Mouse (Mus musculus) heart, postnatal 0 days (tissue): ENCODE results near the gene Ell2. TPM values are rescaled to one million over a fixed set of nuclear protein-coding genes. Genes with fewer than 3 reads are reported as not detected.
"Not testable (repeated sequence)": the region's sequence is repeated elsewhere in the genome, so short reads cannot be mapped to it uniquely, and the experiment has no call there.

ENCODE experiments used
- ATAC-seq: fragments of 200-750 bp; cut with Nextera tagmentation; 2 replicates; pipeline ENCODE4 v1.8.0; 2017; ENCODE audit warnings: low read depth, moderate number of reproducible peaks, moderate library complexity; ENCODE audit not compliant: insufficient read depth
- DNase-seq: peaks from one replicate; pipeline ENCODE4 v3.0.0-alpha.2; 2016; ENCODE audit warnings: low spot score
- H3K27ac ChIP-seq: fragments of 300-500 bp; sonication (generic); 2 replicates; pipeline ENCODE4 v1.5.1; 2014; ENCODE audit warnings: low read depth, mild to moderate bottlenecking
- H3K27me3 ChIP-seq: fragments of 300-500 bp; sonication (generic); 2 replicates; pipeline ENCODE4 v1.6.1; 2014; ENCODE audit warnings: low read length, mixed read lengths; ENCODE audit not compliant: control insufficient read depth, insufficient read depth
- H3K36me3 ChIP-seq: fragments of 300-500 bp; sonication (generic); replicated peaks from 2 replicates; pipeline ENCODE4 v1.6.1; 2014; ENCODE audit warnings: low read length, mixed read lengths; ENCODE audit not compliant: control insufficient read depth, insufficient read depth
- H3K4me1 ChIP-seq: fragments of 300-500 bp; sonication (generic); 2 replicates; pipeline ENCODE4 v1.6.1; 2014; ENCODE audit warnings: antibody characterized with exemption; ENCODE audit not compliant: control insufficient read depth, insufficient read depth
- H3K4me2 ChIP-seq: fragments of 300-500 bp; sonication (generic); 2 replicates; pipeline ENCODE4 v1.6.1; 2014; ENCODE audit warnings: low read depth, mild to moderate bottlenecking, low read length, moderate library complexity
- H3K4me3 ChIP-seq: fragments of 300-500 bp; sonication (generic); 2 replicates; pipeline ENCODE4 v1.5.1; 2014; ENCODE audit warnings: low read depth, low read length
- H3K9ac ChIP-seq: fragments of 300-500 bp; sonication (generic); replicated peaks from 2 replicates; pipeline ENCODE4 v1.6.1; 2014; ENCODE audit warnings: low read depth, low read length, mixed read lengths
- H3K9me3 ChIP-seq: fragments of 300-500 bp; sonication (generic); replicated peaks from 2 replicates; pipeline ENCODE4 v1.6.1; 2016; ENCODE audit warnings: low read length; ENCODE audit not compliant: control insufficient read depth
- CTCF ChIP-seq: IDR thresholded peaks from 2 replicates; pipeline ENCODE4 v1.5.1; 2016; ENCODE audit warnings: antibody characterized with exemption, control low read depth, low read depth
- EP300 ChIP-seq: IDR thresholded peaks from 2 replicates; pipeline ENCODE4 v1.6.1; 2016; ENCODE audit warnings: antibody characterized with exemption, low read depth
- WGBS: fragments of 180-500 bp; shearing (Covaris S2); extraction: QIAGEN DNeasy Blood & Tissue Kit; methylation state at CpG from one replicate; pipeline ENCODE4 v1.1.7; 2014; 5-methylcytosine and 5-hydroxymethylcytosine counted together
- polyA plus RNA-seq: library from polyadenylated mRNA; unstranded; fragments of >200 nt; fragmentation: Nextera tagmentation; extraction: Ambion mirVana; gene quantifications from 2 replicates; pipeline ENCODE4 v1.2.1, GENCODE M21; 2015
- total RNA-seq: library from RNA; depleted of rRNA; stranded (reverse); fragments of >200 nt; gene quantifications from 2 replicates; pipeline ENCODE4 v1.2.3, GENCODE M21; 2014; ENCODE audit warnings: low replicate concordance

The Ell2 gene
- total and polyA plus RNA-seq, 2 experiments from 2014 or later = 2.5 to 2.9 TPM

DNA sequence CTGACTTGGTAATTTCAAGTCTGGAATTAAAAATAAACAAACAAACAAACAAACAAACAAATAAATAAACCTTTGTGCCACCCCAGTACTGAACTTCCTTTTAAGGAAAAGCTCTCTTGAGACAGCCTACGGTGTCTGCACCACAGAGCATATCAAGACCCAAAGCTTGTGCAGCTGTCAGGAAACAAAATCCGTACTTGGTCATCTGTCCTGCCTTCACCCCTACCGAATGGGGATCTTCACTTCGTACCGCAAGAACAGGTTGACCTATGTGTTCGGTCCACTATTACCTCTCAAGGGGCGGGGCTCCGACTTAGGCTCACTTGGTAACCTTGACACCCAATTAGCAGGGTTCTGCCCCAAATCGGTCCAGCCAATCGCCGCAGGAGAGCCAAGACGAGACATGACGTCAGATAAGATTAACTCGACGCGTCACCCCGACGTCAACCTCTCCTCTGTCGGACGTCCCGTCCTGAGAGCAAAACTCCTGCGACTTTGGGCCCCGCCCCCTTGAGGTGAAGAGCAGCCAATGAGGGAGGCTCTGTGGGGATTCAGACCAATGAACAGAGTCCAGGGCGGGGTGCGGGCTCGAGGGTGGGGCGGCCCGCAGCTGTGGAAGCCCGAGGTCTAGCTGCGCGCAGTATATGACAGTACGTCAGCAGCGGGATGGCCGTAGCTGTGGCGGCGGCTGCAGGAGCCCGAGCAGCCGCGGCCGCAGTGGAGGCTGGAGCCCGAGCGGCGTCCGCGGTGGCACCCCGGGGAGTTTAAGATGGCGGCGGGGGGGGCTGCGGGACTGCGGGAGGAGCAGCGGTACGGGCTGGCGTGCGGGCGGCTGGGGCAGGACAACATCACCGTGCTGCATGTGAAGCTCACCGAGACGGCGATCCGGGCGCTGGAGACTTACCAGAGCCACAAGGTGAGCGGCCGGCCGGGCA lies 592 bp downstream of the Ell2 start:
- no peaks in the 10 kb centered on the region for H3K27me3 ChIP-seq
- peak overlapping the region; percentile 63 for H3K9ac ChIP-seq
- DNase-seq (peak; percentile 96), ATAC-seq (peak; percentile 99)
- WGBS = 5% methylated on average over 56 of the region's 64 CpGs
- H3K4me1 ChIP-seq = no peaks in the 10 kb centered on the region; the same call in 1 of the 2 replicates
- peak overlapping the region; percentile 83 for H3K27ac ChIP-seq
- no peaks in the 10 kb centered on the region for H3K36me3 ChIP-seq
- no peak for TF ChIP-seq CTCF
- no peak for TF ChIP-seq EP300
- peak overlapping the region; percentile 74 for H3K4me3 ChIP-seq
- H3K9me3 ChIP-seq = no peaks in the 10 kb centered on the region
- peak overlapping the region; percentile 73 for H3K4me2 ChIP-seq

DNA sequence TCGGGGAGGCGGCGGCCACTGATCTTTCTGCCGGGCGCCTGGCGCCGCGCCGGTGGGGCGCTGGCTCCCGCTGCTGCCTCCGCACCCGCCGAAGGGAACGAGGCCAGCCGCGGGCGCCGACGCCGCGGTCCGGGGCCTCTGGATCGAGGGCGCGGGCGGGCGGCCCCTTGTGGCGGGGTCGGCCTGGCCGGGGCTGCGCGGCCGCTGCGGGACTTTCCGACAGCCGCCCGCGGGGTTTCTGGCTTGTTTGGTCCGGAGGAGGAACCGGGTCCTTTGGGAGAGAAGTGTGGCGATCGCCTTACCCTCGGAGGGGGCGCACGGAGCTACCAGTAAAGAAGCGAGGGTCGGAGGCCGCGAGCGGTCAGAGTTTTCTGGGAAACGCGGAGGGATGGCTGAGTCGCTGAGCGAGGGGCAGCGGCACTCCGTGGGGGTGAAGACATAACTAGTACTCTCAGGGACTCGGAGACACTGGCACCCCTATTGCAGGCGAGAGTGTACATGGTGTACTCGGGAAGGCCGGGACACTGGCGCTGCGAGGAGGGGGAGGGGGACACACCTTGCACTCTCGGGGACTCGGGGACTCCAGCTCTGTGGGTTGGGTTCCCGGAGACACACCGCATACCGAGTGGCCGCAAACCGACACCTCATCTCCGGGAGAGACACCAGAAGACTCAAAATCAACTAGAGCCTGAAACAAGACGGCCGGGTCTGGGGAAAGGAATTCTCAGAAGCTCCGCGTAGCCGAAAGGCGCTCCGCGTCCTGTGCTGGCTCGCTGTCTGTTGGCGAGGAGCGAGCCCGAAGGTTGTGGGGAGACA lies 1.5 kb downstream of the Ell2 start:
- peak overlapping the region; percentile 83 for H3K27ac ChIP-seq
- no peaks in the 10 kb centered on the region for H3K9me3 ChIP-seq
- WGBS = under 1% methylated on average over 76 of the region's 83 CpGs
- H3K9ac ChIP-seq = peak overlapping the region; percentile 63
- peak; percentile 68 for ATAC-seq
- no peaks in the 10 kb centered on the region for H3K36me3 ChIP-seq
- TF ChIP-seq CTCF (no peak), EP300 (no peak)
- H3K4me2 ChIP-seq = peak overlapping the region; percentile 73
- H3K4me3 ChIP-seq = peak overlapping the region; percentile 74
- peak; percentile 46 for DNase-seq
- H3K4me1 ChIP-seq = no peaks in the 10 kb centered on the region; the same call in 1 of the 2 replicates
- no peaks in the 10 kb centered on the region for H3K27me3 ChIP-seq

DNA sequence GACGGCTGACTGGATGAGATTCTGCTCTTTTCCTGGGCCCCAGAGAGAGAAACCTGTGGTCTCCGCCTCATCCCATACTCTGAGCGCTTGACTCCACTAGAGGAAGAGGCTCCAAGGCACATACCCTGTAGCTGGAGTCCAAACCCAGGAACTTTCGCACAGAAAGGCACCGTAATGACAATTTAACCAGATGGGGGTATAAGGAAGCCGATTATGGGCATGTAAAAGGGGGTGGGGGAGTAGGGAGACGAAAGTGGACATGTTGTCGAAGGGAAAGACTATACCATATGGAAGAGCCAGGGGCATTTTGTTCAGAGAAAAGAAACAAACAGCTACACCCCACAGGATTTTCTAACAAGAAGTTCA lies 2.1 kb downstream of the Ell2 start:
- no peak for DNase-seq
- H3K9me3 ChIP-seq = no peaks in the 10 kb centered on the region
- no peaks in the 10 kb centered on the region for H3K36me3 ChIP-seq
- 7% methylated on average over 8 of the region's 8 CpGs for WGBS
- peak overlapping the region; percentile 63 for H3K9ac ChIP-seq
- TF ChIP-seq EP300 (no peak), CTCF (no peak)
- peak overlapping the region; percentile 83; the same call in 1 of the 2 replicates for H3K27ac ChIP-seq
- no peak for ATAC-seq
- H3K4me2 ChIP-seq = peak overlapping the region; percentile 73
- H3K27me3 ChIP-seq = no peaks in the 10 kb centered on the region
- H3K4me1 ChIP-seq = no peaks in the 10 kb centered on the region; the same call in 1 of the 2 replicates
- H3K4me3 ChIP-seq = peak overlapping the region; percentile 74

DNA sequence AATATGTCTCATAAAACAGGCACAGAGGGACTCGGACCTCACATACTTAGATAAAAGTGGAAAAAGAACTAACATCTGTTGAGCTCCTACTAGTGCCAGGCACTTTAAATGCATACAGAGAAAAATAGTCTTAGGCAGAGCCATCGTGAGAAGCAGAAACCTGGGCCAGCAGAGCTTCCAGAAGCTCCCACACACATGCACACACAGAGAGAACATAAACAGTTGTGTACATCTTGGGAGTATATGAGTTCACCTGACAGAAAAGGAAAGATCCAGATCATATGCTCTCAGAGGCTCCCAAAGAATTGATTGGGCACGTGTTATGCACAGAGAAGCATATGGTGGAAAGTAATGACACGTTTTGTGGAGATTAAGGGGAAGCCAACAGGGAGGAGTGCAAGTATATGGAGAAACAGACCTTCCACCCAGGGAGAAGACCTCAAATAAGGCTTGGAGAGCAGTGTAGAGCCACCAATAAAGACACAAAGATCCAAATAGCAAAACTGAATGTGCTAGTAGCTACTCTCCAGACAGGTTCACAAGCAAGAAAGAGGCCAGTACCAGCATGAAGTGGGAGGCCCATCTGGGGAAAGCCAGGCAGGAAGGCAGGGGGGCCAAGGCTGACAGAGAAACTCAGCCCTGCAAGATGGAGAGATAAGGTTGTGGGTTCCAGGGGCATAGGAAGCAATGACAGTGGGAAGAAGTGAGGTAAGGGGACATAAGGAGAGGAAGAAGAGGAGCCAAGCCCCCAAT lies 2.6 kb downstream of the Ell2 start:
- H3K27ac ChIP-seq = no peak overlapping the region
- DNase-seq (peak; percentile 33), ATAC-seq (no peak)
- H3K27me3 ChIP-seq = no peaks in the 10 kb centered on the region
- TF ChIP-seq EP300 (no peak), CTCF (no peak)
- 40% methylated on average over 4 of the region's 4 CpGs for WGBS
- H3K4me1 ChIP-seq = no peaks in the 10 kb centered on the region; the same call in 1 of the 2 replicates
- no peaks in the 10 kb centered on the region for H3K9me3 ChIP-seq
- H3K36me3 ChIP-seq = no peaks in the 10 kb centered on the region
- H3K4me3 ChIP-seq = peak overlapping the region; percentile 74
- H3K9ac ChIP-seq = peak overlapping the region; percentile 63; the same call in 1 of the 2 replicates
- H3K4me2 ChIP-seq = peak overlapping the region; percentile 73

DNA sequence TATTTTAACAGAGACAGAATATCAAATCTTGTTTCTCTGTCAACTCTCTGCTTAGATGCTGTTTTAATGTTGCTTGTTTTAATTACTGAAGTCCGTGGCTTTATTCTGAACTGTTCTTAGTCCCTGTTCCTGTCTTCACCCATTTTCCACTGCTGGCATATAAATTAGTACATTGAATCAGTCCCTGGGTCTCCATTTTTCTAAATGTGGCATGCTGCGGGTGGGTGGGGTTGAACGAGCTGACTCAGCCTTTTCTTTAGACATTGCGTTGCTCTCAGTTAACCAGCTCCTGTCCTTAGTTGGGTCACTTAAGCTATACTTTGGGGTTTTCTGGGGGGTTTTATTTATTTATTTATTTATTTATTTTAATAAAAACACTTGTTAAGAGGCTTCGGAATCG lies 3.6 kb downstream of the Ell2 start:
- 74% methylated on average over 6 of the region's 6 CpGs for WGBS
- DNase-seq = no peak
- Histone ChIP-seq H3K27ac (no peak overlapping the region), H3K9me3 (no peaks in the 10 kb centered on the region), H3K36me3 (no peaks in the 10 kb centered on the region), H3K4me3 (no peak overlapping the region), H3K4me2 (no peak overlapping the region), H3K4me1 (no peaks in the 10 kb centered on the region; the same call in 1 of the 2 replicates), H3K27me3 (no peaks in the 10 kb centered on the region), H3K9ac (no peak overlapping the region)
- ATAC-seq = no peak
- TF ChIP-seq EP300 (no peak), CTCF (no peak)

DNA sequence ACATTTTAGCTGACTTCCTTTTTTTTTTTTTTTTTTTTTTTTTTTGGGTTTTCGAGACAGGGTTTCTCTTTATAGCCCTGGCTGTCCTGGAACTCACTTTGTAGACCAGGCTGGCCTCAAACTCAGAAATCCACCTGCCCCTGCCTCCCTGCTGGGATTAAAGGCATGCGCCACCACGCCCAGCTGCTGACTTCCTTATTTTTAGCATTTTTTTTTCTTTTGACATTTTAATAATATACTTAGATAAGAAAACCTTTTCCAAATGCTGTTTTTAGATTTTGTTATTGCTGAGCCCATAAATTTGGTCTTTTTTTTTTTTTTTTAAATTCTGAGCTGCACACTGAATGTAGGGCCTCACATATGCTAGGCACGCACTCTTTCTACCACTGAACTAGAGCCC lies 5.0 kb downstream of the Ell2 start:
- H3K27ac ChIP-seq, H3K9ac ChIP-seq, H3K4me2 ChIP-seq, H3K36me3 ChIP-seq, H3K9me3 ChIP-seq, H3K4me1 ChIP-seq, H3K4me3 ChIP-seq, H3K27me3 ChIP-seq, ATAC-seq, DNase-seq: not testable (repeated sequence)
- 91% methylated on average over 3 of the region's 4 CpGs for whole genome bisulfite sequencing

DNA sequence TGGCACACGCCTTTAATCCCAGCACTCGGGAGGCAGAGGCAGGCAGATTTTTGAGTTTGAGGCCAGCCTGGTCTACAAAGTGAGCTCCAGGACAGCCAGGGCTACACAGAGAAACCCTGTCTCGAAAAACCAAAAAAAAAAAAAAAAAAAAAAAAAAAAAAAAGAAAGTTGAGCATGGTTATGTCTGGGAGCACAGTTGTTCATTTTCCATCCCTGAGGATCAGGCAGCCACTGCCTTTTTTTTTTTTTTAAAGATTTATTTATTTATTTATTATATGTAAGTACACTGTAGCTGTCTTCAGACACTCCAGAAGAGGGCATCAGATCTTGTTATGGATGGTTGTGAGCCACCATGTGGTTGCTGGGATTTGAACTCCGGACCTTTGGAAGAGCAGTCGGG lies 6.0 kb downstream of the Ell2 start:
- H3K9ac ChIP-seq, ATAC-seq: not testable (repeated sequence)
- 92% methylated on average over 5 of the region's 5 CpGs for WGBS

More for the DNA sequence above, 6.0 kb downstream of the Ell2 start:
- H3K27me3 ChIP-seq, H3K4me1 ChIP-seq, DNase-seq, H3K27ac ChIP-seq, H3K4me3 ChIP-seq, H3K9me3 ChIP-seq, H3K4me2 ChIP-seq, H3K36me3 ChIP-seq: not testable (repeated sequence)
